Mouse (Mus musculus): ENCODE results near the gene Bnc1. TPM values are rescaled to one million over a fixed set of nuclear protein-coding genes. Genes with fewer than 3 reads are reported as not detected.

Gene Bnc1
- polyA plus RNA-seq (2015; fragmentation: Nextera tagmentation; extraction: Ambion mirVana), result 0.83 and 0.87 TPM in 2 replicates

- Histone ChIP-seq H3K27me3 (ENCODE audit: control insufficient read depth, insufficient read depth, low read length) (peaks cover 10% of the 10 kb centered on the region), H3K4me1 (replicated peaks; ENCODE audit: control insufficient read depth, insufficient read depth) (no peaks in the 10 kb centered on the region), H3K4me2 (replicated peaks; ENCODE audit: low read depth) (peak within 1 kb of the TSS; percentile 84), H3K36me3 (ENCODE audit: control insufficient read depth, insufficient read depth, low read length) (no peaks in the 10 kb centered on the region), H3K9me3 (ENCODE audit: control insufficient read depth, low read length) (no peaks in the 10 kb centered on the region), H3K9ac (ENCODE audit: low read length) (peak within 1 kb of the TSS; percentile 28), H3K4me3 (ENCODE audit: low read depth, low read length) (peak within 1 kb of the TSS; percentile 57), H3K27ac (replicated peaks) (0 out of 2 replicates have a peak within 1 kb of the TSS, but pooled peaks have one; percentile 8)
- peak; percentile 69 for ATAC-seq (ENCODE audit: low FRiP score, low TSS enrichment)
- 1% methylated on average over 84 of the region's 105 CpGs for WGBS
- TF ChIP-seq EP300 (optimal IDR thresholded peaks at IDR 0.05) (no peak), CTCF (IDR thresholded peaks at IDR 0.05; ENCODE audit: low read depth) (no peak)
- peak; percentile 39 for DNase-seq (ENCODE audit: low spot score)
Observed at GRCm38 (mm10) chr7:81992131-81993061, at the start of gene Bnc1. TSS of gene Bnc1 (minus strand) at chr7:81992292.

- Histone ChIP-seq H3K4me1 (replicated peaks; ENCODE audit: control insufficient read depth, insufficient read depth) (no peaks in the 10 kb centered on the region), H3K27ac (replicated peaks) (no peak overlapping the region), H3K9ac (ENCODE audit: low read length) (no peak overlapping the region), H3K9me3 (ENCODE audit: control insufficient read depth, low read length) (no peaks in the 10 kb centered on the region), H3K36me3 (ENCODE audit: control insufficient read depth, insufficient read depth, low read length) (no peaks in the 10 kb centered on the region), H3K4me3 (ENCODE audit: low read depth, low read length) (no peak overlapping the region), H3K27me3 (ENCODE audit: control insufficient read depth, insufficient read depth, low read length) (no peaks in the 10 kb centered on the region), H3K4me2 (replicated peaks; ENCODE audit: low read depth) (no peak overlapping the region)
- no peak for ATAC-seq (ENCODE audit: low FRiP score, low TSS enrichment)
- TF ChIP-seq EP300 (optimal IDR thresholded peaks at IDR 0.05), result no peak
- TF ChIP-seq CTCF (IDR thresholded peaks at IDR 0.05; ENCODE audit: low read depth), result no peak
- no peak for DNase-seq (ENCODE audit: low spot score)
- 50% methylated on average over 1 of the region's 1 CpGs for WGBS
Observed at GRCm38 (mm10) chr7:82033347-82033746, 41.3 kb upstream of the Bnc1 start.

- no peak overlapping the region for H3K4me3 ChIP-seq (ENCODE audit: low read depth, low read length)
- no peak overlapping the region for H3K4me2 ChIP-seq (replicated peaks; ENCODE audit: low read depth)
- 40% methylated on average over 9 of the region's 9 CpGs for WGBS
- ATAC-seq (ENCODE audit: low FRiP score, low TSS enrichment) (no peak), DNase-seq (ENCODE audit: low spot score) (no peak)
- no peaks in the 10 kb centered on the region for H3K27me3 ChIP-seq (ENCODE audit: control insufficient read depth, insufficient read depth, low read length)
- no peaks in the 10 kb centered on the region for H3K36me3 ChIP-seq (ENCODE audit: control insufficient read depth, insufficient read depth, low read length)
- H3K9me3 ChIP-seq (ENCODE audit: control insufficient read depth, low read length), result no peaks in the 10 kb centered on the region
- TF ChIP-seq EP300 (optimal IDR thresholded peaks at IDR 0.05) (no peak), CTCF (IDR thresholded peaks at IDR 0.05; ENCODE audit: low read depth) (no peak)
- no peak overlapping the region for H3K27ac ChIP-seq (replicated peaks)
- H3K4me1 ChIP-seq (replicated peaks; ENCODE audit: control insufficient read depth, insufficient read depth), result no peaks in the 10 kb centered on the region
- no peak overlapping the region for H3K9ac ChIP-seq (ENCODE audit: low read length)
Observed at GRCm38 (mm10) chr7:82029666-82030065, 37.6 kb upstream of the Bnc1 start.

GRCm38 (mm10) chr7:82025802-82026201 is 33.7 kb upstream of the Bnc1 start:
- Histone ChIP-seq H3K4me3 (ENCODE audit: low read depth, low read length) (no peak overlapping the region), H3K4me2 (replicated peaks; ENCODE audit: low read depth) (no peak overlapping the region), H3K27ac (replicated peaks) (no peak overlapping the region), H3K36me3 (ENCODE audit: control insufficient read depth, insufficient read depth, low read length) (no peaks in the 10 kb centered on the region), H3K9me3 (ENCODE audit: control insufficient read depth, low read length) (no peaks in the 10 kb centered on the region), H3K4me1 (replicated peaks; ENCODE audit: control insufficient read depth, insufficient read depth) (no peaks in the 10 kb centered on the region), H3K9ac (ENCODE audit: low read length) (no peak overlapping the region), H3K27me3 (ENCODE audit: control insufficient read depth, insufficient read depth, low read length) (no peaks in the 10 kb centered on the region)
- 48% methylated on average over 2 of the region's 2 CpGs for whole genome bisulfite sequencing
- ATAC-seq (ENCODE audit: low FRiP score, low TSS enrichment) (no peak), DNase-seq (ENCODE audit: low spot score) (no peak)
- no peak for TF ChIP-seq EP300 (optimal IDR thresholded peaks at IDR 0.05)
- TF ChIP-seq CTCF (IDR thresholded peaks at IDR 0.05; ENCODE audit: low read depth), result no peak

- TF ChIP-seq CTCF (IDR thresholded peaks at IDR 0.05; ENCODE audit: low read depth) (no peak), EP300 (optimal IDR thresholded peaks at IDR 0.05) (no peak)
Observed at GRCm38 (mm10) chr7:82023676-82024075, 31.6 kb upstream of the Bnc1 start.

GRCm38 (mm10) chr7:82022404-82022803 is 30.3 kb upstream of the Bnc1 start:
- Histone ChIP-seq H3K9ac (ENCODE audit: low read length) (no peak overlapping the region), H3K27me3 (ENCODE audit: control insufficient read depth, insufficient read depth, low read length) (no peaks in the 10 kb centered on the region), H3K9me3 (ENCODE audit: control insufficient read depth, low read length) (no peaks in the 10 kb centered on the region), H3K36me3 (ENCODE audit: control insufficient read depth, insufficient read depth, low read length) (no peaks in the 10 kb centered on the region), H3K27ac (replicated peaks) (no peak overlapping the region), H3K4me2 (replicated peaks; ENCODE audit: low read depth) (no peak overlapping the region), H3K4me1 (replicated peaks; ENCODE audit: control insufficient read depth, insufficient read depth) (no peaks in the 10 kb centered on the region), H3K4me3 (ENCODE audit: low read depth, low read length) (no peak overlapping the region)
- 94% methylated on average over 1 of the region's 1 CpGs for WGBS
- ATAC-seq (ENCODE audit: low FRiP score, low TSS enrichment), result no peak
- TF ChIP-seq EP300 (optimal IDR thresholded peaks at IDR 0.05) (no peak), CTCF (IDR thresholded peaks at IDR 0.05; ENCODE audit: low read depth) (no peak)
- DNase-seq (ENCODE audit: low spot score), result no peak

More at GRCm38 (mm10) chr7:82023676-82024075, 31.6 kb upstream of the Bnc1 start:
- no peaks in the 10 kb centered on the region for H3K9me3 ChIP-seq (ENCODE audit: control insufficient read depth, low read length)
- no peak overlapping the region for H3K4me2 ChIP-seq (replicated peaks; ENCODE audit: low read depth)
- no peaks in the 10 kb centered on the region for H3K36me3 ChIP-seq (ENCODE audit: control insufficient read depth, insufficient read depth, low read length)
- H3K4me3 ChIP-seq (ENCODE audit: low read depth, low read length), result no peak overlapping the region
- H3K4me1 ChIP-seq (replicated peaks; ENCODE audit: control insufficient read depth, insufficient read depth), result no peaks in the 10 kb centered on the region
- H3K27ac ChIP-seq (replicated peaks), result no peak overlapping the region
- ATAC-seq (ENCODE audit: low FRiP score, low TSS enrichment) (no peak), DNase-seq (ENCODE audit: low spot score) (no peak)
- WGBS, result 93% methylated on average over 2 of the region's 2 CpGs
- no peak overlapping the region for H3K9ac ChIP-seq (ENCODE audit: low read length)
- no peaks in the 10 kb centered on the region for H3K27me3 ChIP-seq (ENCODE audit: control insufficient read depth, insufficient read depth, low read length)
